Mouse (Mus musculus) cerebellum, adult 11 months (tissue): ENCODE results near the gene 1700001C19Rik.

Experiments used
- DNase-seq: peaks from one replicate; pipeline ENCODE4 v3.0.0; 2022

Gene 1700001C19Rik

GRCm38 (mm10) chr17:47436907-47437547 is at the start of gene 1700001C19Rik:
Gene 1700001C19Rik (minus strand): TSS chr17:47437376.
- DNase-seq = no peak

- DNase-seq = no peak
These were observed 48.6 kb upstream of the 1700001C19Rik start for GRCm38 (mm10) chr17:47485791-47486190.

DNA sequence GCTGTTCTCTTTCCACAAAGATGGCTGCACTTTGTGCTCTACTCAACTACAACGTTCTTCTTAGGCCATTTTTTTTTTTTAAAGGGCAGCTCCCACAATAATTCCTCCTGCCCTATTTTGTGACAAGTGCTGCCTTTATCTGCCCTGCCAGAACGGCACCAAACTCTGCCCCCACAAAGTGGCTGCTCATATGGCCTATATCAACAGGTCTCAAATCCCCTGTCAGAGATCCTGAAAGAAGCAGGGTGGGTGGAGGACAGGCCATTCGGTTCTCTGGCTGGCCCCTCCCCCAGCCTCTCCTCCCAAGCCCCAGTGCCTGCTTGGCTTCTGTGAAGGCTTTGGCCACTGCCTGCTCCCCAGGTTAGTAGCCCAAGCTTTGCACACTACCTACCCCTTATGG is 47.8 kb upstream of the 1700001C19Rik start:
- no peak for DNase-seq

- no peak for DNase-seq
These were observed 47.2 kb upstream of the 1700001C19Rik start for GRCm38 (mm10) chr17:47484241-47484921.

GRCm38 (mm10) chr17:47482401-47482800 is 45.2 kb upstream of the 1700001C19Rik start:
- no peak for DNase-seq

- no peak for DNase-seq
These were observed 42.7 kb upstream of the 1700001C19Rik start for GRCm38 (mm10) chr17:47479887-47480286.

DNA sequence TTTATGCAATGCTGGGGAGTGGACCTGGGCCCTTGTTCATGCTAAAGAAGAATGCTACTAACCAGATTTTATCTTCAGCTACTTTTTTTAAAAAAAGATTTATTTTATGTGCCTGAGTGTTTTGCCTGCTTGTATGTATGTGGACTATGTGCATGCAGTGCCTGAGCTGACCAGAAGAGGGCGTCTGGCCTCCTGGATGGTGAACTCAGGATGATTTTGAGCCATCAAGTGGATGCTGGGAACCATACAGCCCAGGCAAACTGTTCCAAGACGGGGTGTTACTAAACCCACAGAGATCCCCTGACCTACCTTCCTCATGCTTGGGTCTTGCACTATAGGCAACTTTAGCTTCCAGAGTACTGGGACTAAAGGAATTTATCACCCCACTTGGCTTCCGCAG is 38.5 kb upstream of the 1700001C19Rik start:
- no peak for DNase-seq

DNA sequence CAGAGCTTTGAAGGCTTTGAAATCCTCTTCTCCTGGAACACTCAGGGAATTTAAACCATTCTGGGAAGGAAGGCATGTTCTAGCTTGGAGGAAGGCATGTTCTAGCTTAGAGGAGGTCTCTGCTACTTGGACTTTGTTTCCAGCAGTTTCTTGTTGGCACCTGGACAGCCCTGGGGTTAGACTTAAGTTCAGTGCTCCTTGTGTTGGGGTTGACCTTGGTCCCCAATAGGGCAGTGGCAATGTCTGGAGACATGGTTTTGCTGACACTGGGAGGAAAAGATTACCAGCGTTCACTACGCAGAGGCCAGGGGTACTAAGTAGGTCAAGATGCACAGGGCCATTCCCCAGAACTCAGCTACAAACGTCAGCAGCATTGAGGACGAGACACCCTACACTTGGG is 38.0 kb upstream of the 1700001C19Rik start:
- DNase-seq = no peak

GRCm38 (mm10) chr17:47474250-47474649 is 37.1 kb upstream of the 1700001C19Rik start:
- no peak for DNase-seq

DNA sequence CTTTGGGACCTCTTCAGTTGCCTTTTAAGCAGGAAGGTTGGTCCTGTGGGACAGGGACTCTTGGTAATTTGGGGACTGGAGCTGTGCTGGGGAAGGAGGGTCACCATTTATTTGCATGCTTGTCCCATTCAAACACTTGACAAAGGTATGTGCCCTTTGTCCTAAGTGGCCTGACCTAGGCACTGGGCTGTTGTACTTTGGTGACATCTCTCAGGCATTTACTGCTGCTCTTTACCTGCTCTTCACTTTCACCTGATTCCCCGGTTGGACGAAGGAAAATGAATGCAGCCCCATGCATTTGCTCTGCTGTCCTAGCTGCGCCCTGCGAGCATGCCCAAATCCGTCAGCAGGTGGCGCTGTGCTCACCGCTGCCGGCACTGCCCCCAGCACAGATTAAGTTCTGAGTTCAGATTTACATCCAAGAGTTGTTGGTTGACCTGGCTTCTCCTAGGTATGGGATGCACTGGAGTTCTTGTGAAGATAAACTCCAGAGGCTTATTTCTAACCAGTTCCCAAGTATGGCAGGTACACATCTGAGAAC is 36.3 kb upstream of the 1700001C19Rik start:
- DNase-seq = no peak

DNA sequence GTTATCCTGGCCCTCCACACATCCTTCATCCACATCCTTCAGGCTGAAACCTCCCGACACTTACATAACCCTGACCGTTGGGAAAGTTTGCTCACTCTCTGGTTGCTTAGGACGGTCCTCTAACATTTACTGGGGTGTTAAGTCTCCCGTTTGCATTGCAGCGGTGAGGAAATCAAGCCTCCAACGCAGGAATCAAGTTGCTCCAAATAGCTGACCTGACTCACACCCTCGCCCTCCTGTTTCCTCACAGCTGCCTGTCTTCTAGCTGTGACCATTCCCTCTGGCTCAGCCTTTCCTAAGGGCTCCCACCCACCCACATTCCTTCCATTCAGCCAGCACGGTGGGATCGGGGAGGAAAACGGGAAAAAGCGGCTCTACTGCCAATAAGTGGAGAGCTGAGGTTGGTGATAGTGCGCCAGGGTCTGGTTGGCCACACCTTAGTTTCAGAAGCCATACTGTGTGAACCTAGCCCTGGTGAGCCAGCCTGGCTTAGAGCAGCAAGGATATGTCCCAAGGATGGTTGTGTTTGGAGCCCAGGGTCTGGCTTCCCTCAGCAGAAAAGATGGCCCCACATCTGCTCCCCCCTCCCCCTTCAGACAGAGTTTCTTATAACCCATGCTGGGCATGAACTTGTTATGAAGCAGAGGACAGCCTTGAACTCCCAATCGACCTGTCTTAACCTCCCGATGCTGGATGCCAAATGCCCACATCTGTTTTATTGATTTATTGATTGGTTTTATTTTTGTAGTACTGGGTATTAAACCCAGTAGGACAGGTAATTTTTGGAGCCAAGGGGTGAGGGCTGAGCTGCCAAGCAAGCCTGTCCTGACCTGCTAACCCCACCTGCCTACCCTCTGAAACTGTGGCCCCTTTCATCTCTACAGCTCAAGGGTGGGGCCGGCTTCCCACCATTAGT is 35.5 kb upstream of the 1700001C19Rik start:
- no peak for DNase-seq

GRCm38 (mm10) chr17:47470686-47471085 is 33.5 kb upstream of the 1700001C19Rik start:
- peak; percentile 73 for DNase-seq

DNA sequence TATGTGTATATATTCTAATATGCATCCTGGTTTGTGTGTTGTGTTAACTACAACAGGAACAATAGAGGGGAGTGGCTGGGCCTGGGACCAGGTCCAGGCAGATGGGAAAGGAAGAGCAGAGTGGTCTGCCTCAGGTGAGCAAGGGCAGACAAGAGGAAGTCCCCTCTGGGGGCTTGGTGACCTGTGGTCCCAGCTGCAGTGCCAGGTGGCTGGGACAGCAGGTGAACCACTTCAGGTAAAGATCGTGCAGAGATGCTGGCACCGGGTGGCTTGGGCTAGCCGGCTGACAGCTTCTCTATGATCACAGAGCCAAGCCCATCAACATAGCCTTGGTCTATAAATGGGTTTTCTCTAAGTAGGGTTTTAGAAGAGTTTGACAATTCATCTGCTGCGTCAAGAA is 32.9 kb upstream of the 1700001C19Rik start:
- peak; percentile 71 for DNase-seq

GRCm38 (mm10) chr17:47469642-47470041 is 32.5 kb upstream of the 1700001C19Rik start:
- no peak for DNase-seq

DNA sequence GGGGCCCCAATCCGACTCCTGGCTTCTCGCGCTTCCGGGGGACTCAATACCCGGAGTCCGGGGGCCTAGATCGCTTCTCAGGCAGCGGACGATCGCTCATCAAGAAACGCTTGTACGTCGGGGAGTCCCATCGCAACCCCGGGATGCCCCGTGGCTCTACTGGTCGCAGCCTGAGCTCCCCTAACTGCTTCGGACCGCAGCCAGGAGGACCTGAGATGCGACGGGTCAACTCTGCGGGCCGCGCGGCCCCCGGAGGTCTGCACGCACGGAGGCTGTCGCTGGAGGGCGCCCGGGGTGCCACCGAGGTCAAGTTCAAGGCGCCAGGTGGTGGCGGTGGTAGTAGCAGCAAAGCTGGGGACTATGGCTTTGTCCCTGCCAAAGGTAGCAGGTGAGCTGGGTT is 31.3 kb upstream of the 1700001C19Rik start:
- DNase-seq = no peak

DNA sequence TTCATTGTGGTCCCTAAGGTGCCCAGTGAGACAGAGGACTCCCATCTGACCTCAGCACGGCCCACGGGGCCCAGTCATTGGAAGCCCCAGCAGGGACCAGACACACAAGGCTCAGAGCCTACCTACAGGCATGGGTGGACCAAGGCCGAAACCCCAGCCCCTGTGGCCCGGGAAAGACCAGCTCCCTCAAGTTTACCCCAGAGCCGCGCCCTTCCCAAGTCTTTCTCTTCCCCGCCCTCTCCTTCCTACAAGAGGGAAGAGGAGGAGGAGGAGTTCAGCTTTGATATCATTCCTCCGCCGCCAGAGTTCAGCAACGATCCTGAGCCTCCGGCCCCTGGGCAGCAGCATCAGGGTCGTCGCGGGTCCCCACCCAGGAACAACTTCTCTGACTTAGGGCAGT is 30.9 kb upstream of the 1700001C19Rik start:
- DNase-seq = no peak

- no peak for DNase-seq
These were observed 30.5 kb upstream of the 1700001C19Rik start for GRCm38 (mm10) chr17:47467659-47468058.

- no peak for DNase-seq
These were observed 29.1 kb upstream of the 1700001C19Rik start for GRCm38 (mm10) chr17:47466284-47466683.

- DNase-seq = no peak
These were observed 27.8 kb upstream of the 1700001C19Rik start for GRCm38 (mm10) chr17:47465016-47465415.

DNA sequence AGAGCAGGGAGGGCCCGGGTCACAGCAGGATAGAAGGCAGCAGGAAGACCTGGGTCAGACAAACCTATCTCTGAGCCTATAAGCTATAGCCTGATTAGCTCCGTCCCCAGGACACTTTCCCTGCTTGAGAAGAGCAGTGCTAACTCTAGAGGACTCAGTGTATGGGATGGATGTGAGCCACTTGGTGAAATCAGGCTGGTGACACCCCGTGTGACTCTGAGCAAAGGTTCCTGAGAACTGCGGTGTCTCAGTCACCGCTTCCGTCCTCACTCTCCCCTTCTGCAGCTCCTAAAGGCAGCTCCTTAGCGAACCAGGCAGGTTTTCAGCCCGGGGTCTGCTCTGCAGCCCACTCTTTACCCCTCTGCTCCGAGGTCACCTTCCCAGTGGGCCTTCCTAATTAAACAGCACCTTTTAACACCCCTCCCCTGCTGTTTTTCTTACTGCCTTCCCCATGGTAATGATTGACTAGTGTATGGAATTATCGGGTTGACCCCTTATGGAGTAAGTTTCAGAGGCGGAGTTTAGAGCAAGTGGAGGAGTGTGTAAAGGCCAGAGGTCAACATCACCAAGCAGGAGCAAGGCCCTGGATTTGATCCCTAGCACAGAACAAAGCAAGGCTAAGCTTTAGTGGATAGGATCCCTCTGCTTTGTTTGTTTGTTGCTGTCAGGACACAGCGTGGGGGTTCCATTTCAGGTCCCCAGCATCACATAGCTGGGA is 27.2 kb upstream of the 1700001C19Rik start:
- DNase-seq = no peak

- no peak for DNase-seq
These were observed 25.7 kb upstream of the 1700001C19Rik start for GRCm38 (mm10) chr17:47462728-47463388.

DNA sequence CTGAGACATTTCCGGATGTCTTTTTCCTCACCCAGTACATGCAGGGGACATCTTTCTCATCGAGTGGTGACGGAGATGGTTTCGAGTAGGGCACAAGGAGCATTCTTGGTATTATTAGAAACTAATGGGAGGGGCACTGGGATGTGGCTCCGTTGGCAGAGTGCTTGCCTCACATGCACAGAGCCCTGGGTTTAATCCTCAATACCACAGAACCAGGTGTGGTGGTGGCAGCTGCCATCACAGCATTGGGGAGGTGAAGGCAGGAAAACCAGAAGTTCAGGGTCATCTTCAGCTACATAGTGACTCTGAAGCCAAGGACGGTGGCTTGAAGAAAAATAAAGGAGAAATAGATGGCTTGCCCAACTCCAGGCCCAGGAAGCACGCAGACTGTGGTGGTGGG is 25.0 kb upstream of the 1700001C19Rik start:
- DNase-seq = no peak
